Mouse (Mus musculus) C2C12 (cell line): ENCODE measurements around the gene Nxpe2.

ENCODE experiments used
- CTCF ChIP-seq: IDR thresholded peaks from one replicate; pipeline ENCODE4 v1.5.1; 2011; ENCODE audit not compliant: control insufficient read depth, insufficient read depth, insufficient read length
- FOSL1 ChIP-seq: IDR thresholded peaks from one replicate; pipeline ENCODE4 v1.8.0; 2011; ENCODE audit warnings: mild to moderate bottlenecking, low read length; ENCODE audit not compliant: poor library complexity, insufficient read depth, severe bottlenecking
- MYOD1 ChIP-seq: IDR thresholded peaks from one replicate; pipeline ENCODE4 v1.6.1; 2011; ENCODE audit warnings: low read depth; ENCODE audit not compliant: control insufficient read depth, insufficient read length
- MYOG ChIP-seq: IDR thresholded peaks from one replicate; pipeline ENCODE4 v1.6.1; 2011; ENCODE audit not compliant: control insufficient read depth, insufficient read length; ENCODE audit errors: extremely low read depth
- USF1 ChIP-seq: IDR thresholded peaks from one replicate; pipeline ENCODE4 v1.6.1; 2011; ENCODE audit warnings: low read depth, mild to moderate bottlenecking, control low read depth, moderate library complexity

DNA sequence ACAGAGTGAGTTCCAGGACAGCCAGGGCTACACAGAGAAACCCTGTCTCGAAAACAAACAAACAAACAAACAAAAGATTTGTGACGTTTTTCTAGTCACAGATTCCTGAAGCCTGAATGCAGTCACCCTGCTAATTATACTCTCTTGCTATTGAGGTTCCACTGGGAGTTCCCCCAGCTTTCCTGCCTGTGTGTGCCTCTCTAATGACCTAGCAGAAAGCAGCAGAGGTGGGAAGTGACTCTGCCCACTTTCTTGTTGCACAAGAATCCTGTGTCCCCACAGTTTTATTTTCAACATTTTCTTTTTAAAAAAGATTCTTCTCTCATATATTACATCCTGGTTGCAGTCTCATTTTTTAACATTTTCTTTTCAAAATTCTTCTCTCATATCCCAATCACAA is 58.5 kb downstream of the Nxpe2 start:
- TF ChIP-seq MYOG, result no peak
- no peak for TF ChIP-seq CTCF
- TF ChIP-seq FOSL1, result no peak
- no peak for TF ChIP-seq MYOD1
- TF ChIP-seq USF1, result no peak
